Mouse (Mus musculus) megakaryocyte, embryonic 14.5 days (primary cell): ENCODE data around the gene Ttc34. TPM values are rescaled to one million over a fixed set of nuclear protein-coding genes. Genes with fewer than 3 reads are reported as not detected.
A peak's percentile ranks its signal among the peaks of the same experiment; 100 is the strongest.

ENCODE experiments used
- H3K27me3 ChIP-seq: replicated peaks from 2 replicates; pipeline ENCODE3; 2012; ENCODE audit warnings: inconsistent platforms
- H3K36me3 ChIP-seq: replicated peaks from 2 replicates; pipeline ENCODE3; 2012; ENCODE audit warnings: low read length, inconsistent platforms, mixed read lengths
- H3K4me1 ChIP-seq: 2 replicates; pipeline ENCODE4 v1.6.1; 2012; ENCODE audit warnings: inconsistent platforms
- H3K4me3 ChIP-seq: replicated peaks from 2 replicates; pipeline ENCODE3; 2012; ENCODE audit warnings: moderate library complexity, mild to moderate bottlenecking, inconsistent platforms
- H3K9me3 ChIP-seq: 2 replicates; pipeline ENCODE4 v1.6.1; 2012; ENCODE audit warnings: inconsistent platforms
- FLI1 ChIP-seq: IDR thresholded peaks from 2 replicates; pipeline ENCODE4 v1.6.1; 2012; ENCODE audit warnings: low read length, inconsistent platforms, mixed read lengths
- GATA1 ChIP-seq: IDR thresholded peaks from 3 replicates; pipeline ENCODE4 v1.6.1; 2012; ENCODE audit warnings: mixed read lengths, low read length, inconsistent platforms, borderline replicate concordance
- polyA plus RNA-seq: library from polyadenylated mRNA; stranded (reverse); fragments of >175 nt; gene quantifications from 2 replicates; pipeline ENCODE4 v1.2.3, GENCODE M21; 2012; ENCODE audit warnings: low replicate concordance; ENCODE audit not compliant: insufficient read depth

Gene Ttc34
- polyA plus RNA-seq, 1 experiment = not detected

DNA sequence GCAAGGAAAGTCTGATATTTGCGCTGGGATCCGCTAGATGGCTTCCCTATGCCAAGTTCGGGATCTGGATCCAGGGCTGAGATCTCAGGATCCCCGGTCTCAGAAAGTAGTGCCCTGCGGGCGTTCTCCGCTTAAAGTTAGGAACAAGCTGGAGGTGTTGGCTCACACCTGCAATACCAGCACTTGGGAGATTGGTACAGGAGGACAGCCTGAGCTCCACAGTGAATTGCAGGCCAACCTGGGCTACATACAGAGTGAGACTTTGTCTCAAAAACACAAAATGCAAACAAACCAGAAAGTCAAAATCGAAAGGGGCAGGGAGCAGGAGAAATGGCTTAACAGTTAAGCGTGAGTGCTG is 19.2 kb downstream of the Ttc34 start:
- H3K9me3 ChIP-seq = peaks cover 9% of the 10 kb centered on the region
- peaks cover 29% of the 10 kb centered on the region for H3K4me1 ChIP-seq
- H3K27me3 ChIP-seq = peaks cover 79% of the 10 kb centered on the region
- H3K4me3 ChIP-seq = peak overlapping the region; percentile 91
- TF ChIP-seq GATA1 (no peak), FLI1 (no peak)
- no peaks in the 10 kb centered on the region for H3K36me3 ChIP-seq

DNA sequence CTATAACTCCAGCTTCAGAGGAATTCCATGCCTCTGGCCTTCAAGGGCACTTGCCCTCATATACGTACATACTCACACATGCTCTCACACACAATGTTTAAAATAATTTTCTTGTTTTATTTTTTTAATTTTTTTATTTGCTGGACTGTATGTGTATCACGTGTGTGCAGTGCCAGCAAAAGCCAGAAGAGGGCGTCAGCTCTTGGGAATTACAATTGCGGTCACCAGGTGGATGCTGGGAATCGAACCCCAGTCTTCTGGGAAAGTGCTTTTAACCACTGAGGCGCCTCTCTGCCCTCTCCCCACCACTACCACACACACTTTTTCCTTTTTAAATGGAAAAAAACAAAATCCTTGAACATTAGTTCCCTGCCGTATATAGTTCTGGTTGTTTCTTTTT is 19.6 kb downstream of the Ttc34 start:
- TF ChIP-seq GATA1 (no peak), FLI1 (no peak)
- H3K27me3 ChIP-seq = peaks cover 79% of the 10 kb centered on the region
- H3K36me3 ChIP-seq = no peaks in the 10 kb centered on the region
- H3K4me3 ChIP-seq = peak overlapping the region; percentile 91
- H3K4me1 ChIP-seq = peaks cover 32% of the 10 kb centered on the region
- peaks cover 9% of the 10 kb centered on the region for H3K9me3 ChIP-seq

DNA sequence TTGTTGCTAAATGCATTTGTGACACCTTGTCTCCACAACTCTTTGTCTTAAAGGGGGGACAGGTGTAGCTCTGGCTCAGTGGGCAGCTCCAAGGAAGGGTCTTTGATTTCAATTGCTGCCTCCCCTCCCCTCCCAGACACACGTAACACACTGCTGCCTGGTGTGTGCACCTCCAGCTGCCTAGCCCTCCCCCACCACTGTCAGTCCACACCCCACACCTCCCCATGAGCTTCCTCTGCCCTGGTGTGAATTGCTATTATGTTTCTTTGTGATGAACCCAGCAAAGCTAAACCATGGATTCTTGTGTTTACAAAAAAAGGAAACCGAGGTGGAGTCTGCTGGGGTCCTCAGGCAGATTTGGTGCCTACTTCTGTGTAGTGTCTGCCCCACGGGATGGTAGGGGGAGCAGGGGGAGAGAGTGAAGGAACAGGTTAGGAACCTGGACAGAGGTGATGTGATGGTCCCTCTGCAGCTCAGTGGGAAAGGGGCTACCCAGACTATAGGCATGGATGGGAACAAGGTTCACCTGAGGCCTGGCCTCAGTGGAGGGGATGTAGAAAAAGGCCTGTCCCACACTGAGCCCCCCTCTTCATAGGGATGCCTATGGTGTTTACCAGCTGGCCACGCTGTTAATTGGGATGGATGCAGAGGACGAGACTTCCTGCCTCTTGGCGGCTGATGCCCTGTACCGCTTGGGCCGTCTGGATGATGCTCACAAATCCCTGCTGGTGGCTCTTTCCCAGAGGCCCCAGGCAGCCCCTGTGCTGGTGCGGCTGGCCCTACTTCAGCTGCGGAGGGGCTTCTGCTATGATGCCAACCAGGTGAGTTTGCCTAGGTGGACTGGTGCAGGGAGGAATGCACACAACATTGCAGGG is 20.3 kb downstream of the Ttc34 start:
- Histone ChIP-seq H3K36me3 (no peaks in the 10 kb centered on the region), H3K4me1 (peaks cover 36% of the 10 kb centered on the region)

DNA sequence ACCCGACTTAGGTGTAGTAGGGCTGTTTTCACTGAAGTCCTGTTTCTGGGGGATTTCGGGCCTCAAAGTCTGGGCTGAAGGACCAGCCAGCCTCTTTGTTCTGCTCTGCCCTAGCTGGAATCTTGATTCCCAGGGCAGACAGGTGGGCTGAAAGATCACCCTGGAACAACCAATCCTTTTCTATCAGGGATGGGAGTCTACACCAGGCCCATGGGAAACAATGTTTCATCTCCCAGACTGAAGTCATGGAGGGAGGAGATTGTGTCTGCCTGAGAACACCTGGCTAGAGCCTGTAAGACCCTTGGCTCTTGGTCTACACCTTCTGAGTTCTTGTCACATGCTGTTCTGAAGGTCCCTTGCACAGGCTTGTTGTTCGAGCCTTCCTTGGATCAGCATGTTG is 21.3 kb downstream of the Ttc34 start:
- Histone ChIP-seq H3K36me3 (no peaks in the 10 kb centered on the region), H3K4me3 (no peak overlapping the region), H3K4me1 (peaks cover 36% of the 10 kb centered on the region), H3K9me3 (peaks cover 9% of the 10 kb centered on the region), H3K27me3 (peaks cover 75% of the 10 kb centered on the region)
- no peak for TF ChIP-seq GATA1
- TF ChIP-seq FLI1 = no peak

More for the DNA sequence above, 20.3 kb downstream of the Ttc34 start:
- Histone ChIP-seq H3K4me3 (no peak overlapping the region), H3K9me3 (peaks cover 9% of the 10 kb centered on the region), H3K27me3 (peaks cover 79% of the 10 kb centered on the region)
- TF ChIP-seq FLI1 (no peak), GATA1 (no peak)

DNA sequence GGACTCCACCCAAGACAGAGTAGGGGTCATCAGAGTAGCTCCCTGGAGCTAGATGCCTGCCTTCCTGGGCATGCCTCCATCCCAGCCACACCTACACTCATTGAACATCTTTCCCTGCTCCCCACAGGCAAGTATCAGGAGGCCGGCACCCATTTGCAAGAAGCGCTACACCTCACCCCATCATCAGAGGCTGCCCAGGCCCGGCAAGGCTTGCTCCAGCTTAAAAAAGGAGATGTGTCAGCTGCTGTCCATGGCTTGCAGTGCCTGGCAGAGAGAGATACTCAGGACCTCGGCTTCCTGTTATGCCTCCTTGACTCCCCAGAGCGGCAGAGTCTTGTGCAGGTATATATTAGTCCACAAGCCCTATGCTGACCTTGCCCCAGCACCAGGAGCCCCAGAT is 24.7 kb downstream of the Ttc34 start:
- TF ChIP-seq FLI1 = no peak
- no peak for TF ChIP-seq GATA1
- H3K4me1 ChIP-seq = peaks cover 29% of the 10 kb centered on the region

DNA sequence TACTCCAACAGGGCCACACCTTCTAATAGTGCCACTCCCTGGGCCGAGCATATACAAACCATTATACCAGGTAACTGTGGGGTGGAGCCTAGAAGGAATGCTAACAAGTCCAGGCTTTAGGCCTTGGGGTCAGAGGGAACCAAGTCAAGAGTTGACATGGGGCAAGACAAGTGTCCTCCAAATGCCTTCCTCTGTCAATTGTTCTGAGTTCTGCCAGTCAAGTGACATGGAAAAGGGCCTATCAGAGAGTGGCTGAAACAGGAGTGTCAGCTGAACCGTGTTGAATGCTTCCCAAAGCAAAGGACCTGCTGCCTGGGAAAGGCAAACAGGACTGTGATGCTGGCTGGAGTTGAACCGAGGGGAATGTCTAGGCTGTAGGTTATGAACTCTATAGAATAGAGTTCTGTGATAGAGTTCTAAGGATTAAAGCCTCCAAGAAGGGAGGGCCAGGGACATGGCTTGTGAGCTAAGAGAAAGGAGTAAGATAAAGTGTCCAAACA is 26.2 kb downstream of the Ttc34 start:
- H3K36me3 ChIP-seq = no peaks in the 10 kb centered on the region
- H3K9me3 ChIP-seq = no peaks in the 10 kb centered on the region
- peaks cover 33% of the 10 kb centered on the region for H3K4me1 ChIP-seq
- H3K4me3 ChIP-seq = no peak overlapping the region
- H3K27me3 ChIP-seq = peaks cover 54% of the 10 kb centered on the region
- TF ChIP-seq GATA1 (no peak), FLI1 (no peak)

More for the DNA sequence above, 24.7 kb downstream of the Ttc34 start:
- peak overlapping the region; percentile 77 for H3K4me3 ChIP-seq
- H3K9me3 ChIP-seq = peaks cover 5% of the 10 kb centered on the region
- no peaks in the 10 kb centered on the region for H3K36me3 ChIP-seq
- H3K27me3 ChIP-seq = peaks cover 56% of the 10 kb centered on the region

DNA sequence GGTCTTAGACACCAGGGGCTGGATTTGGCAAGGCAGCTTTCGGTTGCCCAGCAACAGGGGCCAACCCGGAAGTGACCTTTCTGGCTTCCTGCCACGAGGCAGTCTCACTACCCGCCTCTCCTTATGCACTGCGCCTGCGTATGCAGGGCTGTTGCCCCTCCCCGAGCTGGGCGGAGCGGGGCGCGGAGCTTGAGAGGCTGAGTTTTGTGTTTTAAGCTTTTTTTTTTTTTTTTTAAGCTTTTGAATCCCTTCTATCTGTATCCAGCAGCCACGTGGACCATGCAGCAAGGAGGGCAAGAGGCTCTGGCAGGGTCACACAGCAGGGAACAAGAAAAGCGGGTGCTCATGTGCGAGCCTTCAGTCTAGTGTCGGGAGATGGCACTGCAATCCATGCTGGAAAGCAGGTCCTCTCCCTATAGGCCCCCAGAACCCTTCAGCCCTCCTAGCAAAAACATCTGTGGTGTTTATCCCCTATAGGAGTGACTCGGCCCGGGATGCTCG is 27.1 kb downstream of the Ttc34 start:
- Histone ChIP-seq H3K4me3 (peak overlapping the region; percentile 91), H3K36me3 (no peaks in the 10 kb centered on the region), H3K9me3 (no peaks in the 10 kb centered on the region), H3K27me3 (peaks cover 54% of the 10 kb centered on the region), H3K4me1 (peaks cover 33% of the 10 kb centered on the region)
- TF ChIP-seq GATA1 (no peak), FLI1 (no peak)

DNA sequence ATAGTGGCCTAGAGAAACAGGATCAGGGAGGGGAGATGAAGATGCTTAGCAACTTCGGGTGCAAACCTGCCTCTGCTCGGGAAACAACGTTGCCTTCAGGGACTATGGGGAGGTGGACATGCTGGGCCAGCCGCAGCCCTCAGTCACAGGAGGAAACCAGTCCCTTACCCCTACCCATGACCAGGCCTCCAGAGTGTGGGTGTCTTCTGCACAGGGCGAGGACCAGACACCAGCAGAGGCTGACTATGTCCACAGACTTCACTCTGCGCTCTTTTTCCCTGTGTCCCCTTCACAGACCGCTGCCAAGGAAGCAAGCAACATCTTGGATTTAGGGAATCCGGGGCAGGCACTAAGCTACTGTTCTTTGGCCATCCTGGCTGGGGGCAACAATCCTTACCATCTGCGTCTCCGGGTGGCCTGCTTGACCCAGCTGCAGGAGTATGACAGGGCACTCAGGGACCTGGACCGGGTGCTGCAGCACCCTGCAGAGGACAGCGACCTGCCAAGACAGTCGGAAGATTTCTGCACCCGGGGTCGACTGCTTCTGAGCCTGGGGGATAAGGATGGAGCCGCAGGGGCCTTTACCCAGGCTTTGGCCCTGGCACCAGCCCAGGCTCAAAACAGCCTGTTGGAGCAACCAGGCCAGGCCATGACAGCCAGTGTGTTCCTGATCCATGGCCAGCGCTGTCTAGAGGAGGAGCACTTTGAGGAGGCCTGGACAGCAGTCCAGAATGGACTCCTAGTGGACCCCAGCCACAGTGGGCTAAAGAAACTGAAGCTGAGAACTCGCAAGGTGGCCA is 27.9 kb downstream of the Ttc34 start:
- Histone ChIP-seq H3K9me3 (no peaks in the 10 kb centered on the region), H3K27me3 (peaks cover 51% of the 10 kb centered on the region), H3K36me3 (no peaks in the 10 kb centered on the region), H3K4me1 (peaks cover 28% of the 10 kb centered on the region), H3K4me3 (peak overlapping the region; percentile 91)
- TF ChIP-seq FLI1 = no peak
- no peak for TF ChIP-seq GATA1

DNA sequence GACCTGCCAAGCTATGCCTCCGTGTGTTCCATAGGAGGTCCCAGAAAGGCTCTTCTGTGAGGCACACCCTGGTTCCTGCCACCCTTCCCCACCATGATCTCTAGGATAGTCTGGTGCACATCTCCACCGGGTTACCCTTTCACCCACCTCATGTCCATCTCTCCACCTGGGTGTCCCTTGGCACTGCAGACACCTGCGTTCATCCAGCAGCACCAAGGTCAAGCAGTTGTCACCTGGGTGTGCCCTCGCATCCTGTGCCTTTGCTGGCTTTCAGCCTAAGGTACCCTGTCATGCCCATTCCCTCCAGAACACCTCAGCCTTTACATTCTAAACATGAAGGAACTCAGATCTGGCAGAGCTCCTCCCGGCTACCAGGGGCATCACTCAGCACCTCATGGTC is 29.1 kb downstream of the Ttc34 start:
- no peak overlapping the region for H3K4me3 ChIP-seq
- TF ChIP-seq GATA1 = no peak
- TF ChIP-seq FLI1 = no peak

More for the DNA sequence above, 29.1 kb downstream of the Ttc34 start:
- Histone ChIP-seq H3K27me3 (peaks cover 52% of the 10 kb centered on the region), H3K9me3 (no peaks in the 10 kb centered on the region), H3K36me3 (no peaks in the 10 kb centered on the region), H3K4me1 (peaks cover 26% of the 10 kb centered on the region)
